Mouse (Mus musculus): ENCODE results near the gene Psmb11. TPM values are rescaled to one million over a fixed set of nuclear protein-coding genes. Genes with fewer than 3 reads are reported as not detected.

Gene Psmb11
- polyA plus RNA-seq, 1 experiment, result not detected

GRCm38 (mm10) chr14:54616226-54616825 is 4.9 kb upstream of the Psmb11 start:
- H3K4me1 ChIP-seq (ENCODE audit: control insufficient read depth, insufficient read depth, low read length), result peaks cover 4% of the 10 kb centered on the region
- H3K27ac ChIP-seq (ENCODE audit: insufficient read depth, low read depth, low read length), result no peak overlapping the region
- 89% methylated on average over 16 of the region's 16 CpGs for WGBS
- no peak for TF ChIP-seq POLR2A (IDR thresholded peaks at IDR 0.05; ENCODE audit: insufficient read depth, low read depth, low read length)
- TF ChIP-seq CTCF (IDR thresholded peaks at IDR 0.05; ENCODE audit: insufficient read depth, low read depth, low read length), result no peak
- H3K4me3 ChIP-seq (ENCODE audit: insufficient read depth, low read depth, low read length), result no peak overlapping the region

- WGBS, result under 1% methylated on average over 38 of the region's 38 CpGs
These were observed 3.9 kb upstream of the Psmb11 start for GRCm38 (mm10) chr14:54617152-54617896.

GRCm38 (mm10) chr14:54617897-54618365 is 3.3 kb upstream of the Psmb11 start, which contains the start of gene Psmb5:
Psmb5 (minus strand) TSS chr14:54618022.
- Histone ChIP-seq H3K4me3 (ENCODE audit: insufficient read depth, low read depth, low read length) (peak within 1 kb of the TSS; percentile 87), H3K4me1 (ENCODE audit: control insufficient read depth, insufficient read depth, low read length) (peaks cover 4% of the 10 kb centered on the region), H3K27ac (ENCODE audit: insufficient read depth, low read depth, low read length) (peak within 1 kb of the TSS; percentile 79)
- WGBS, result 1% methylated on average over 25 of the region's 25 CpGs
- TF ChIP-seq POLR2A (IDR thresholded peaks at IDR 0.05; ENCODE audit: insufficient read depth, low read depth, low read length) (no peak; the same call in none of the 2 replicates), CTCF (IDR thresholded peaks at IDR 0.05; ENCODE audit: insufficient read depth, low read depth, low read length) (no peak)

More at GRCm38 (mm10) chr14:54617152-54617896, 3.9 kb upstream of the Psmb11 start:
- Histone ChIP-seq H3K27ac (ENCODE audit: insufficient read depth, low read depth, low read length) (0 out of 2 replicates have a peak overlapping the region, but pooled peaks have one; percentile 7), H3K4me3 (ENCODE audit: insufficient read depth, low read depth, low read length) (peak overlapping the region; percentile 87), H3K4me1 (ENCODE audit: control insufficient read depth, insufficient read depth, low read length) (peaks cover 4% of the 10 kb centered on the region)
- peak; percentile 49; the same call in 1 of the 2 replicates for TF ChIP-seq POLR2A (IDR thresholded peaks at IDR 0.05; ENCODE audit: insufficient read depth, low read depth, low read length)
- no peak for TF ChIP-seq CTCF (IDR thresholded peaks at IDR 0.05; ENCODE audit: insufficient read depth, low read depth, low read length)

GRCm38 (mm10) chr14:54623334-54623733 is 2.1 kb downstream of the Psmb11 start:
- WGBS, result 85% methylated on average over 6 of the region's 6 CpGs

DNA sequence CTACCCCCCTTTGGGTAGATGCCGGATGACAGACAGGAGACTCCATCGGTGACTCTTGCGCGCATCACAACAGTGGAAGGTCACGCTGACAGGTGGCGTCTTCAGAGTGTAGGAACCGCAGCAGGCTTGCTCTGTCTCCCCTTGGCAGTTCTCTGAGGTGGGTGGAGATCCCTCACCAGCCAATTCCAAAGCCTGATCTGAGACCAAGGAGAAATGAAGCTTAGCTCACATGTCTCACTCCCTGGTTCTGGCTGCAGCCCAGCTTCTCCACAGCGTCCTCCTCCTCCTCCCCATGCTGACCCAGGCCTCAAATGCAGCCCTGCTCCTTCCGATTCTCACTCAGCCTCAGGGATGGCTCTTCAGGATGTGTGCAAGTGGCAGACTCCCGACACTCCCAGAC is 3.7 kb downstream of the Psmb11 start:
- H3K27ac ChIP-seq (ENCODE audit: insufficient read depth, low read depth, low read length), result no peak overlapping the region; the same call in 1 of the 2 replicates
- TF ChIP-seq CTCF (IDR thresholded peaks at IDR 0.05; ENCODE audit: insufficient read depth, low read depth, low read length), result no peak
- TF ChIP-seq POLR2A (IDR thresholded peaks at IDR 0.05; ENCODE audit: insufficient read depth, low read depth, low read length), result no peak

More at GRCm38 (mm10) chr14:54623334-54623733, 2.1 kb downstream of the Psmb11 start:
- TF ChIP-seq POLR2A (IDR thresholded peaks at IDR 0.05; ENCODE audit: insufficient read depth, low read depth, low read length) (no peak), CTCF (IDR thresholded peaks at IDR 0.05; ENCODE audit: insufficient read depth, low read depth, low read length) (no peak)
- Histone ChIP-seq H3K4me3 (ENCODE audit: insufficient read depth, low read depth, low read length) (no peak overlapping the region), H3K4me1 (ENCODE audit: control insufficient read depth, insufficient read depth, low read length) (0 out of 2 replicates have a peak, but pooled peaks cover 3% of the 10 kb centered on the region), H3K27ac (ENCODE audit: insufficient read depth, low read depth, low read length) (no peak overlapping the region)

GRCm38 (mm10) chr14:54628103-54628502 is 6.9 kb downstream of the Psmb11 start:
- H3K27ac ChIP-seq (ENCODE audit: insufficient read depth, low read depth, low read length), result no peak overlapping the region
- no peak for TF ChIP-seq CTCF (IDR thresholded peaks at IDR 0.05; ENCODE audit: insufficient read depth, low read depth, low read length)
- no peak for TF ChIP-seq POLR2A (IDR thresholded peaks at IDR 0.05; ENCODE audit: insufficient read depth, low read depth, low read length)
- 90% methylated on average over 5 of the region's 5 CpGs for WGBS
- no peak overlapping the region for H3K4me3 ChIP-seq (ENCODE audit: insufficient read depth, low read depth, low read length)
- peaks cover 8% of the 10 kb centered on the region for H3K4me1 ChIP-seq (ENCODE audit: control insufficient read depth, insufficient read depth, low read length)

More for the DNA sequence above, 3.7 kb downstream of the Psmb11 start:
- Histone ChIP-seq H3K4me1 (ENCODE audit: control insufficient read depth, insufficient read depth, low read length) (0 out of 2 replicates have a peak, but pooled peaks cover 3% of the 10 kb centered on the region), H3K4me3 (ENCODE audit: insufficient read depth, low read depth, low read length) (no peak overlapping the region)
- 57% methylated on average over 10 of the region's 10 CpGs for whole genome bisulfite sequencing

DNA sequence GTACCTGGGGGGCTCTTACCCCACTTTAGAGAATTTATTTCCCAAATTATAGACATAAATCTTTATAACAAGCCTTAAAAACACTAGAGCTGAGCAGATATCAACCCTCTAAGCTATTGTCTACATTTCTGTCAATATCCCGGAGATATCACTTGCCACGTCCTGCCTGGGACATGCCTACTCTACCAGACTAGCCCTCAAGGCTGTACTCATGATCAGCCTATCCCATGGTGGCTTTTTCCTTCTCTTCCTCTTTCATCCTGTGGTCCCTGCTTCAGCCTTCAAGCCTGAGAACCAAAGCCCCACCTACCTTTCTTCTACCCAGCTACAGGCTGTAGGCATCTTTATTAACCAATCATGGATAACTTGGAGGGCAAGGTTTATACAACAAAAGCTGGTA is 8.6 kb downstream of the Psmb11 start:
- Histone ChIP-seq H3K27ac (ENCODE audit: insufficient read depth, low read depth, low read length) (no peak overlapping the region), H3K4me3 (ENCODE audit: insufficient read depth, low read depth, low read length) (no peak overlapping the region), H3K4me1 (ENCODE audit: control insufficient read depth, insufficient read depth, low read length) (peaks cover 8% of the 10 kb centered on the region)
- no peak for TF ChIP-seq CTCF (IDR thresholded peaks at IDR 0.05; ENCODE audit: insufficient read depth, low read depth, low read length)
- TF ChIP-seq POLR2A (IDR thresholded peaks at IDR 0.05; ENCODE audit: insufficient read depth, low read depth, low read length), result no peak
- WGBS, result 95% methylated on average over 2 of the region's 2 CpGs

GRCm38 (mm10) chr14:54630583-54631239 is 9.5 kb downstream of the Psmb11 start:
- 53% methylated on average over 11 of the region's 11 CpGs for WGBS
- Histone ChIP-seq H3K27ac (ENCODE audit: insufficient read depth, low read depth, low read length) (no peak overlapping the region; the same call in 1 of the 2 replicates), H3K4me3 (ENCODE audit: insufficient read depth, low read depth, low read length) (no peak overlapping the region), H3K4me1 (ENCODE audit: control insufficient read depth, insufficient read depth, low read length) (peaks cover 6% of the 10 kb centered on the region)
- TF ChIP-seq CTCF (IDR thresholded peaks at IDR 0.05; ENCODE audit: insufficient read depth, low read depth, low read length), result no peak
- TF ChIP-seq POLR2A (IDR thresholded peaks at IDR 0.05; ENCODE audit: insufficient read depth, low read depth, low read length), result no peak
